Mouse (Mus musculus): ENCODE measurements around the gene Ccng2. TPM values are rescaled to one million over a fixed set of nuclear protein-coding genes. Genes with fewer than 3 reads are reported as not detected.

Gene Ccng2
- polyA plus RNA-seq, 1 experiment from 2014 or later: 67.0 TPM

DNA sequence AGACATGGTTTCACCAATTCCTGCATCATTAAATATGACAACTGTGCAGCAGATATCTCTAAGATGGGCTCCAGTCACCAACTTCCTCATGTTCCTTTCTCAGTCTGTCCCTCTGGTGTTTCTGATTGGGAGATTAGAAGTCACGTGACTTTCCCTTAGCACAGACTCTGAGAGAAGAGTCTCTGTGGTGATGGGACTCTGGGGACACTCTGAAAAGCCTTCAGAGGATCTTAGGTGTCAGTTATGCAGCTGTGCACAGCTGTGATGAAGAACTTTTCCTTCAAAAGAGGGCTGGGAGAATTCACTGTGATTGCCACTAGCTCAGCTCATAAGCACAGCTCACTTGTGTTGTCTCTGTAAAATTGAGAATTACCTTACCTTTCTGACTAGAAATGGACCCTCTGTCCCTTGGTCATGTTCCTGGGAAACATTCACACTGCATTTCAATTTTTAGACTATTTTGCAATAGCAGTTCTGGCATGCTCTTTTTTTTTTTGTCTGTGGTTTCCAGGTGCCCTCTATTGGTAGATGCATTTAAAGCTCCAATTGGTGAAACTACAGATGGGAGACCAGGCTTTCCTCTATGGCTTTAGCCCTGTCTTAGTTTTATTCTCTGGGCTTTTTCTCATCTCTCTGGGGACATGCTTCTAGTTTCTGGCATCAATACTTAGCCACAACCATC, 56.4 kb downstream of the Ccng2 start:
- H3K9me3 ChIP-seq: no peaks in the 10 kb centered on the region
- no peaks in the 10 kb centered on the region for H3K4me1 ChIP-seq (replicated peaks)
- no peak for DNase-seq (ENCODE audit: low spot score)
- H3K4me3 ChIP-seq: no peak overlapping the region
- no peaks in the 10 kb centered on the region for H3K27me3 ChIP-seq (ENCODE audit: insufficient read depth, poor library complexity, severe bottlenecking)
- 65% methylated on average over 1 of the region's 1 CpGs for WGBS
- H3K27ac ChIP-seq: no peak overlapping the region
- no peaks in the 10 kb centered on the region for H3K36me3 ChIP-seq

Other genes starting within 250 kb of the Ccng2 start
- 0.47 and 0.86 TPM in 2 replicates for gene Sowahb, start 222.2 kb upstream of the Ccng2 start, polyA plus RNA-seq (2016; fragmentation: Nextera tagmentation; extraction: Ambion mirVana)
- gene Sept11, start 173.8 kb upstream of the Ccng2 start, polyA plus RNA-seq (2016; fragmentation: Nextera tagmentation; extraction: Ambion mirVana): 237 and 263 TPM in 2 replicates
- 115 and 118 TPM in 2 replicates for gene Ccni, start 60.8 kb upstream of the Ccng2 start, polyA plus RNA-seq (2016; fragmentation: Nextera tagmentation; extraction: Ambion mirVana)
- 2.3 and 2.6 TPM in 2 replicates for gene 2010109A12Rik, start 60.7 kb upstream of the Ccng2 start, polyA plus RNA-seq (2016; fragmentation: Nextera tagmentation; extraction: Ambion mirVana)

Measured in hindbrain, embryonic 10.5 days (tissue).